Mouse (Mus musculus) neural tube, embryonic 10.5 days (tissue): ENCODE data around the gene Rc3h1.
"Not testable (repeated sequence)": the region's sequence is repeated elsewhere in the genome, so short reads cannot be mapped to it uniquely, and the experiment has no call there.

Experiments used
- DNase-seq: peaks from one replicate; pipeline ENCODE4 v3.0.0-alpha.2; 2017; ENCODE audit warnings: low spot score; ENCODE audit errors: extremely low spot score

Gene Rc3h1

GRCm38 (mm10) chr1:160935551-160935950, 29.3 kb downstream of the Rc3h1 start:
- DNase-seq, result no peak

GRCm38 (mm10) chr1:160963199-160963598, 57.0 kb downstream of the Rc3h1 start:
- no peak for DNase-seq

GRCm38 (mm10) chr1:160967268-160967667, 61.0 kb downstream of the Rc3h1 start:
- DNase-seq, result no peak

- DNase-seq, result no peak
Observed at GRCm38 (mm10) chr1:160968643-160969042, 62.4 kb downstream of the Rc3h1 start.

GRCm38 (mm10) chr1:160978071-160978735, 72.0 kb downstream of the Rc3h1 start, which contains the start of gene Serpinc1:
Serpinc1 (plus strand) TSS chr1:160978585.
- DNase-seq, result no peak

- DNase-seq, result no peak
Observed at GRCm38 (mm10) chr1:160980021-160980420, 73.8 kb downstream of the Rc3h1 start.

GRCm38 (mm10) chr1:160980537-160981234, 74.5 kb downstream of the Rc3h1 start:
- DNase-seq, result no peak

GRCm38 (mm10) chr1:160981337-160981736, 75.1 kb downstream of the Rc3h1 start:
- DNase-seq, result no peak

GRCm38 (mm10) chr1:160982887-160983286, 76.7 kb downstream of the Rc3h1 start:
- DNase-seq, result no peak

- DNase-seq, result not testable (repeated sequence)
Observed at GRCm38 (mm10) chr1:160984731-160985130, 78.5 kb downstream of the Rc3h1 start.

GRCm38 (mm10) chr1:160985477-160985876, 79.3 kb downstream of the Rc3h1 start:
- no peak for DNase-seq

GRCm38 (mm10) chr1:160986881-160987635, 80.8 kb downstream of the Rc3h1 start:
- DNase-seq, result no peak

- no peak for DNase-seq
Observed at GRCm38 (mm10) chr1:160989395-160989794, 83.2 kb downstream of the Rc3h1 start.

- DNase-seq, result no peak
Observed at GRCm38 (mm10) chr1:160993851-160994250, 87.6 kb downstream of the Rc3h1 start.

GRCm38 (mm10) chr1:161004942-161005341, 98.7 kb downstream of the Rc3h1 start:
- DNase-seq, result no peak

- DNase-seq, result no peak
Observed at GRCm38 (mm10) chr1:161005526-161005925, 99.3 kb downstream of the Rc3h1 start.

GRCm38 (mm10) chr1:161006471-161006870, 100.3 kb downstream of the Rc3h1 start:
- no peak for DNase-seq

GRCm38 (mm10) chr1:161008038-161008437, 101.8 kb downstream of the Rc3h1 start:
- no peak for DNase-seq

- DNase-seq, result no peak
Observed at GRCm38 (mm10) chr1:161010436-161010835, 104.2 kb downstream of the Rc3h1 start.

GRCm38 (mm10) chr1:161016378-161016777, 110.2 kb downstream of the Rc3h1 start:
- no peak for DNase-seq

GRCm38 (mm10) chr1:161020051-161020450, 113.8 kb downstream of the Rc3h1 start:
- no peak for DNase-seq
